Mouse (Mus musculus) v-Abl transformed pro-B cells (cell line): Measurements from ENCODE around the gene Scrn1.

Source experiments
- in situ Hi-C, 2 experiments: fragments of 400-800 bp; cut with MboI; formaldehyde crosslinking; loops; one replicate each; pipeline ENCODE4 v1.15.1; 2025; ENCODE audit not compliant: unreplicated experiment in 2 of 2

Scrn1 gene

GRCm38 (mm10) chr6:54538773-54539173 lies 27.5 kb downstream of the Scrn1 start:
- in situ Hi-C loops = no loop called here

GRCm38 (mm10) chr6:54537053-54537452 lies 29.2 kb downstream of the Scrn1 start:
- in situ Hi-C loops = no loop called here

- in situ Hi-C loops = no loop called here
Measured at GRCm38 (mm10) chr6:54535485-54535884, 30.8 kb downstream of the Scrn1 start.

GRCm38 (mm10) chr6:54531048-54531481 lies 35.2 kb downstream of the Scrn1 start:
- in situ Hi-C loops = no loop called here

GRCm38 (mm10) chr6:54530182-54530581 lies 36.1 kb downstream of the Scrn1 start:
- in situ Hi-C loops = no loop called here

- in situ Hi-C loops = no loop called here
Measured at GRCm38 (mm10) chr6:54528666-54529065, 37.6 kb downstream of the Scrn1 start.

- in situ Hi-C loops = no loop called here
Measured at GRCm38 (mm10) chr6:54518758-54519157, 47.5 kb downstream of the Scrn1 start.

- in situ Hi-C loops = no loop called here
Measured at GRCm38 (mm10) chr6:54516512-54517134, 49.7 kb downstream of the Scrn1 start.

GRCm38 (mm10) chr6:54512256-54512655 lies 54.0 kb downstream of the Scrn1 start:
- in situ Hi-C loops = no loop called here

GRCm38 (mm10) chr6:54509264-54509663 lies 57.0 kb downstream of the Scrn1 start:
- in situ Hi-C loops = no loop called here

- in situ Hi-C loops = no loop called here
Measured at GRCm38 (mm10) chr6:54508256-54508793, 58.0 kb downstream of the Scrn1 start.

GRCm38 (mm10) chr6:54507808-54508207 lies 58.5 kb downstream of the Scrn1 start:
- in situ Hi-C loops = no loop called here

- in situ Hi-C loops = no loop called here
Measured at GRCm38 (mm10) chr6:54507002-54507401, 59.3 kb downstream of the Scrn1 start.

- in situ Hi-C loops = no loop called here
Measured at GRCm38 (mm10) chr6:54506318-54506717, 60.0 kb downstream of the Scrn1 start.

- in situ Hi-C loops = no loop called here
Measured at GRCm38 (mm10) chr6:54502661-54503115, 63.6 kb downstream of the Scrn1 start.

GRCm38 (mm10) chr6:54496214-54496613 lies 70.1 kb downstream of the Scrn1 start:
- in situ Hi-C loops = no loop called here

- in situ Hi-C loops = no loop called here
Measured at GRCm38 (mm10) chr6:54494612-54495398, 71.5 kb downstream of the Scrn1 start.

GRCm38 (mm10) chr6:54494097-54494496 lies 72.2 kb downstream of the Scrn1 start:
- in situ Hi-C loops = no loop called here

- in situ Hi-C loops = no loop called here
Measured at GRCm38 (mm10) chr6:54491074-54491473, 75.2 kb downstream of the Scrn1 start.

GRCm38 (mm10) chr6:54485973-54486569 lies 80.2 kb downstream of the Scrn1 start:
- in situ Hi-C loops = no loop called here

- in situ Hi-C loops = no loop called here
Measured at GRCm38 (mm10) chr6:54485435-54485901, 80.8 kb downstream of the Scrn1 start.
